Mouse (Mus musculus) heart, postnatal 25 days (tissue): ENCODE data around the gene Cstf3. TPM values are rescaled to one million over a fixed set of nuclear protein-coding genes. Genes with fewer than 3 reads are reported as not detected.
"Not testable (repeated sequence)": the region's sequence is repeated elsewhere in the genome, so short reads cannot be mapped to it uniquely, and the experiment has no call there.

Source experiments
- DNase-seq: peaks from one replicate; pipeline ENCODE4 v3.0.0; 2022; ENCODE audit warnings: low spot score
- intact Hi-C: fragments of 180-260 bp; cut with DNase I; formaldehyde crosslinking; loops from one replicate; pipeline ENCODE4 v1.15.1; 2025
- total RNA-seq, 2 experiments: library from RNA; stranded (reverse); gene quantifications; 2 replicates each; pipeline ENCODE4 v1.2.3; 2021

Cstf3 gene
- 10 to 100 TPM; 12.0 to 14.7 TPM for total RNA-seq

- DNase-seq, result peak; percentile 99
- intact Hi-C loops, result loop anchor here (5.0 to 10.0 kb wide), 2 partner anchors 425 to 463 kb away; partner anchors contain the start of gene Eif3m
Measured at GRCm38 (mm10) chr2:104590068-104590828, at the start of gene Cstf3. Gene Cstf3, plus strand, starts transcription at chr2:104590523.

DNA sequence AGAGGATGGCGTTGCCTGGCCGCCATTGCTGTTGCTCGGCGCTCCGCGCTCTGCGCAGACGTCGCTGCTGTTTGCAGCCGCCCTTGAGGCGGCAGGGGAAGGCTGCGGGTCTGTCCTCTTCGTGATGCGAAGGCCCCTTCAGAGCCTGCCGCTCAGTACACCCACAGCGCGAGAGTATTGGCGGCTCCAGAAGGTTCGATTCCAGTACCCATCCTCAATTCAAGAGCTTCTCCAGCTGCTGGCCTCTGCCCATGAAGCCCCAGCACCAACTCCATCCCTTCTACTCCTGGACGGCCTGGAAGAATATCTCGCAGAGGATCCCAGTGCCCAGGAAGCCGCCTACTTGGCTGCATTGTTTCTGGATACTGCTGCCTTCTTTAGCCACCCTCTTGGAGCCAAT, 33.6 kb upstream of the Cstf3 start:
- intact Hi-C loops, DNase-seq: not testable (repeated sequence)

DNA sequence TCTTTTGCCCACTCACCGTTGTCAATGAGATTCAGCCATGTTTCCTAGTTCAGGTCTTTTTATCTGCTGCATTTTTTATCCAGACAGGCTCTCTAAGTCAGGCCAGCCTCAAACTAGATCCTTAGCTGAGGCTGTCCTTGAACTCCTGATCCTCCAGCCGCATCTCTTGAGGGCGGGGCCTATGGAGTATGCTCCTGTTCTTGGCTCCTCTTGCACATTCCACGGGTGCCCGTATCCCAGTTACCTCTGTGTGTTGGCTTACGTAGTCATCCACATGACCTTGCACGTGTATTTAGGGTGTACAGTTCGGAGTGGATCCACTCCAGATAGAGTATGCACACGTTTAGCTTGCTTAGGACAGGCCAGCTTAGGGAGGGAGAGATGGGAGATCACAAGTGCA, 32.6 kb upstream of the Cstf3 start:
- no peak for DNase-seq

GRCm38 (mm10) chr2:104558326-104558725, 32.0 kb upstream of the Cstf3 start:
- intact Hi-C loops, result no loop called here

More for the DNA sequence above, 32.6 kb upstream of the Cstf3 start:
- intact Hi-C loops, result no loop called here

DNA sequence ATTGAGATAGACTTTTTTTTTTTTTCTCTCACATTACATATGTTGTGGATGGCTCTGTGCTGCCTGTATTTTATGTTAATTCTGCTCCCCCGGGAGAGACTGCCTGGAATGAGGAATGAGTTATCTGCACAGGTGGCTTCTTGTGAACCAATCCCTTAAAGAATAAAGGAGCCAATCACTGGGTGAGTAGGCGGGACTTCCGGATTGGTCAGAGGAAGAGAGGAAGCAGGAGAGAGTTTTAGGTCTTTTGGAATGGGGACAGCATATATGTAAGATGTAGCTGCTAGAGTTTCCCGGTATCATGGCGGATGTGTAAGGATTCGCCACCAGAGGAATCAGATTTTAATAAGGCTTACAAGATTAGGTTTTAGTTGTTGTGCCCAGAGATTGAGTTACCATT, 31.4 kb upstream of the Cstf3 start:
- intact Hi-C loops, result no loop called here
- DNase-seq, result no peak

More at GRCm38 (mm10) chr2:104558326-104558725, 32.0 kb upstream of the Cstf3 start:
- DNase-seq, result no peak

DNA sequence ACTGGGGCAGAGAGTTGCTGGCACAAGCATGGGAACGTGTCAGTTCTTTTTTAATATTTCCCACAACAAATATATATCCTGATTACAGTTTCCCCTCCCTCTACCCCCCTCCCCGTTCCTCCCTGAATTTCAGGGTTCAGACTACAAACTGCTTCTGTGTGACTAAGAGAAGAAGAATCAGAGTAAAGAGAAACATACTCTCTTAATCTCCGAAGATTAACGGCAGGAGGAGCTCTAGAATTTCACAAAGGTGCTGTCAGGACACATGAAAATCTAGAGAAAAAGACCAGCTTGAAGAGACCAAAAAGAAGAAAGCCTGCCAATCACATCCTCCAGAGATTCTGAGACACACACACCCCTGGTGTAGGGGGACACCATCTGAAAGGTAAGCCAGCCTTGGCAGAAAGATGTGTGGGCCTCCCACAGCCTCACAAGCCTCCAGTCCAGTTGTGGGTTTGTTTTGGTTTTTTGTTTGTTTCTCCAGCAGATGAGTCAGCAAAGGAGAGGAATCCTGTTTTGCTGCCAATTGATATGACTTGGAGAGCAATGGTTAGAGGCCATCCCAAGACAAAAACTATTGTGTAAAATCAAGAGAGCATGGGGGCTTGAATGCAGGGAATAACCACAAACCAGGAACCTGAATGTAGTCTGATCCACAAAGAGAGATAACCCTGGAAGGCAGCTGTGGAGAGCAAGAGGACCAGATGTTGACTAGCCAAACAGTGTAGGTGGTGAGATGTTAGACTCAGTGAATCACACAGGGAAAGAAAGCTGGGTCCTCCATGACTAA, 30.5 kb upstream of the Cstf3 start:
- intact Hi-C loops, result no loop called here
- no peak for DNase-seq

DNA sequence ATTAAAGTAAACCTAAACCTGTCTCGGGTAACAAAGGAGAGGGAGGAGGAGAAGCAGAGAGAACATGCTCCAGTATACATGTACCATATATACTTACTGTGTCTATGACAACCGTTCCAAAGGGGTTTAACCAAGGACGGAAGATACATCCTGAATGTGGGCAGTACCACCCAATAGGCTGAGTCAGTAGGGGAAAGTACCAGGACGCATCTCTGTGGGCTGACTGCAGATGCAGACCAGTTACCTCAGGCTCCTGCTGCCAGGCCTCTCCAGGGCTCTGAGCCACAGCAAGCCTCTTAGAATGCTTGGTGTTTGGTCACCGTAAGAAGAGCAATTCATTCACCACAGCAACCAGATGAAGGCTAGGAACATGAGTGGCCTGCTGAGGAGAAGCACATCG, 28.9 kb upstream of the Cstf3 start:
- intact Hi-C loops, result no loop called here

GRCm38 (mm10) chr2:104561986-104562532, 28.3 kb upstream of the Cstf3 start:
- intact Hi-C loops, result no loop called here
- no peak for DNase-seq

More for the DNA sequence above, 28.9 kb upstream of the Cstf3 start:
- no peak for DNase-seq

GRCm38 (mm10) chr2:104572066-104572465, 18.3 kb upstream of the Cstf3 start:
- no peak for DNase-seq
- intact Hi-C loops, result no loop called here

DNA sequence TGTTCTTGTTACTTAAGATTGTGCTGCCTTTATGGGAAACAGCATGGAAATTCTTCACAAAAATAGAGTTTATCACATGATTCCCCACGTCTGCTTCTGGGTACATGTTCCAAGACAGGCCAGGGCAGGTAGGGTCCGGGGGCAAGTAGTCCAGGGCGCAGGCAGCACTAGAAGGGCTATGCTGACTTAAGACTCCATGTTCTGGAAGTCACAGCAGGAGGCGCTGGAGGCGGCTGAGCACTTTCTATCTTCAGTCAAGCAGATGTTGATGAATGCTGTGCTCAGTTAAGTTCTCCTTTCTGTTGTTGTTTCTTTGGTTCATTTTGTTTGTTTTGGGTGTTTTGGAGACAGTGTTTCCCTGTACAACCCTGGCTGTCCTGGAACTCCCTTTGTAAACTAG, 14.1 kb upstream of the Cstf3 start:
- no peak for DNase-seq
- intact Hi-C loops, result no loop called here

- intact Hi-C loops, result no loop called here
- DNase-seq, result no peak
Measured at GRCm38 (mm10) chr2:104578021-104578420, 12.3 kb upstream of the Cstf3 start.

GRCm38 (mm10) chr2:104578836-104579604, 11.3 kb upstream of the Cstf3 start:
- intact Hi-C loops, result no loop called here
- DNase-seq, result no peak

- no peak for DNase-seq
- intact Hi-C loops, result no loop called here
Measured at GRCm38 (mm10) chr2:104579784-104580446, 10.4 kb upstream of the Cstf3 start.

DNA sequence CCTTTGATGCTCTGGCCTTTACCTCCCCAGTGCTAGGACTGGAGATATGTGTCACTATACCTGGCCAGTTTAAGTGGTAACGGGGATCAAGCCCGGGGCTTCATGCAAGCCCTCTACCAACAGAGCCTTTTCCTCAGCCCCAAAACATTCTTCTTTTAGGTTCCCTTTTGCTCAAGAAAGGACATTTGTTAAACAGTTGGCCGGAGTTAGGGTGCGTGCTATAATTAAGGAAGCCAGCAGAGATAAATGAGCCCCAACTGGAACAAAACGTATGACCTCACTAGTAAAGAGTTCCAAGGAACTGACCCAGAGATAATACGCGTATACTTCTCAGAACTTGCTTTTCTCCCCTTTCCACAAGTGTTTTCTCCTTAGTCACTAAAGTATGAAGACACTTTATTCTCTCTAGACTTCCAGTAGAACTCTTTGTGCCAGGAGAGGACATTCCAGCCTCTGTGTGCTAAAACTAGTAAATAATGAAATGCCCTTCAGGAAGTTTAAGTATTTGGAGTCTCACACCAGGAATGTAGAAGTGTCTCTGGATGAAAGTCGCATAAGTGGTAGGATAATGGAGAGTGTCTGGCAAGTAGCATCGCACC, 8.9 kb upstream of the Cstf3 start:
- no peak for DNase-seq
- intact Hi-C loops, result no loop called here

DNA sequence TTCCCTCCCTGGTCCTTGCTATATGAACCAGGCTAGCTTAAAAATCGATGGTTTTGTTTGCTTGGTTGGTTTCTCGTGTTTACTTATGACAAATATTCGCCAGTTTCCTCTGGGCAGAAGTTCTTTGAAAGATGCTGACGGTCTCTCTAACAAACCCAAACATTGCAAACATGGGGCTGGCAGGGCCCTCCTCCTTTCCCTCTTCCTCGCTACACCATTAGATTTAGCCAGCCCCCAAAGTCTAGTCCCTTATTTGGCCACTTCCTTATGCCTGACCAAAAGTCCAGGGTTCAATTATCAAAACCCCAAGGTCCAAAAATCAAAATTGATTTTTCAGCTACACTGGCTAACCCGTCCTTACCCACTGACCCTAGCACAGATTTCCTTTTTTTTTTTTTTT, 7.3 kb upstream of the Cstf3 start:
- intact Hi-C loops, result no loop called here
- DNase-seq, result no peak

DNA sequence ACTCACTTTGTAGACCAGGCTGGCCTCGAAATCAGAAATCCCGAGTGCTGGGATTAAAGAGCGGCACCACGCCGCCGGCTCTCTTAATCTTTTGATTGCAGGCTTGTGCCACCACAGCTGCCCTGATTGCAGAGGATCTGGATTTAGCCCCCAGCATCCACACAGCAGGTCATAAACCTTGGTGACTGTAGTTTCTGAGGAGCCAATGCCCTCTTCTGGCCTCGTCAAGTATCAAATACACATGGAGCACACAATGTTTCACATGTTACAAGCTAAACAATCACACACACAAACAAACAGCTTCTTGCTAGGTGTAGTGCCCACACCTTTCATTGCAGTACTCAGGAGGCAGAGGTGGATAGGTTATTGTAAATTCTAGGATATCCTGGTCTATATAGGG, 6.1 kb upstream of the Cstf3 start:
- no peak for DNase-seq
- intact Hi-C loops, result no loop called here

DNA sequence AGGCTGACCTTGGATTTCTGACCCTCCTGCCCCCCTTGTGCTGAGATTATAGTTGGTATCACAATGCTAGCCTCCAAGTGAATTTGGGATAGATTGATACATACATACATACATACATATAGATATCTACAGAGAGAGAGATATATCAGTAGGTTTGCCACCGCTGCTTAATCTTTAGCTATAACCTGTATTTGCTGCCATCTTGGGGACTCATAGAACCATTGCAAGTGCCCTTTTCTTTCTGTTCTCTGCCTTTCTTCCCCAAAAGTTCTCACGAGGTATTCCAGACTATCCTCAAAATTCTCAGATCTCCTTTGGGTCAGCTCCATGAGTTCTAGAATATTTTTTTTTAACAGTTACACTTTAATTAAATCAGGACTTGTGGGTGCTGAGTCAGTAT, 4.7 kb upstream of the Cstf3 start:
- intact Hi-C loops, result loop anchor here (2.0 to 5.0 kb wide), 2 partner anchors 91 to 143 kb away; partner anchors contain the start of gene Hipk3
- DNase-seq, result no peak

GRCm38 (mm10) chr2:104588552-104588951, 1.8 kb upstream of the Cstf3 start:
- DNase-seq, result no peak
- intact Hi-C loops, result loop anchor here (5.0 kb wide), 1 partner anchor 146 kb away; no protein-coding TSS in a partner anchor

GRCm38 (mm10) chr2:104590829-104591117, 450 bp downstream of the Cstf3 start:
- no peak for DNase-seq
- intact Hi-C loops, result loop anchor here (5.0 to 10.0 kb wide), 2 partner anchors 424 to 463 kb away; partner anchors contain the start of gene Eif3m
